Mouse (Mus musculus) intestine, postnatal 0 days (tissue): ENCODE results near the gene Eml3. TPM values are rescaled to one million over a fixed set of nuclear protein-coding genes. Genes with fewer than 3 reads are reported as not detected.
"Not testable (repeated sequence)": the region's sequence is repeated elsewhere in the genome, so short reads cannot be mapped to it uniquely, and the experiment has no call there.

Source experiments
- ATAC-seq: fragments of 200-750 bp; cut with Nextera tagmentation; 2 replicates; pipeline ENCODE4 v1.8.0; 2017; ENCODE audit warnings: mild to moderate bottlenecking, moderate TSS enrichment, moderate library complexity
- H3K27ac ChIP-seq: fragments of 300-500 bp; sonication (generic); 2 replicates; pipeline ENCODE4 v1.5.1; 2014; ENCODE audit warnings: mild to moderate bottlenecking, low read depth, low read length, moderate library complexity
- H3K27me3 ChIP-seq: fragments of 300-500 bp; sonication (generic); replicated peaks from 2 replicates; pipeline ENCODE4 v1.6.1; 2014; ENCODE audit warnings: low read length, mixed read lengths; ENCODE audit not compliant: control insufficient read depth, insufficient read depth
- H3K36me3 ChIP-seq: fragments of 300-500 bp; sonication (generic); 2 replicates; pipeline ENCODE4 v1.6.1; 2014; ENCODE audit warnings: mild to moderate bottlenecking, moderate library complexity; ENCODE audit not compliant: control insufficient read depth, insufficient read depth
- H3K4me1 ChIP-seq: fragments of 300-500 bp; sonication (generic); replicated peaks from 2 replicates; pipeline ENCODE4 v1.6.1; 2014; ENCODE audit warnings: antibody characterized with exemption, low read length, mixed read lengths; ENCODE audit not compliant: control insufficient read depth, insufficient read depth
- H3K4me2 ChIP-seq: fragments of 300-500 bp; sonication (generic); replicated peaks from 2 replicates; pipeline ENCODE4 v1.6.1; 2014; ENCODE audit warnings: low read depth, mild to moderate bottlenecking, moderate library complexity
- H3K4me3 ChIP-seq: fragments of 300-500 bp; sonication (generic); 2 replicates; pipeline ENCODE4 v1.5.1; 2014; ENCODE audit warnings: low read depth, low read length
- H3K9ac ChIP-seq: fragments of 300-500 bp; sonication (generic); 2 replicates; pipeline ENCODE4 v1.6.1; 2014; ENCODE audit warnings: mild to moderate bottlenecking, low read depth, low read length
- H3K9me3 ChIP-seq: fragments of 300-500 bp; sonication (generic); 2 replicates; pipeline ENCODE4 v1.6.1; 2016; ENCODE audit warnings: mixed run types; ENCODE audit not compliant: control insufficient read depth
- CTCF ChIP-seq: sonication (generic); IDR thresholded peaks from 2 replicates; pipeline ENCODE4 v1.5.1; 2016; ENCODE audit warnings: low read depth, mild to moderate bottlenecking, control low read depth, antibody characterized with exemption, moderate library complexity
- WGBS: fragments of 180-500 bp; shearing (Covaris S2); extraction: QIAGEN DNeasy Blood & Tissue Kit; methylation state at CpG from one replicate; pipeline ENCODE4 v1.1.7; 2014; 5-methylcytosine and 5-hydroxymethylcytosine counted together
- polyA plus RNA-seq: library from polyadenylated mRNA; unstranded; fragments of >200 nt; fragmentation: Nextera tagmentation; extraction: Ambion mirVana; gene quantifications from 2 replicates; pipeline ENCODE4 v1.2.1, GENCODE M21; 2015

Eml3 gene
- polyA plus RNA-seq, 1 experiment from 2014 or later, result 12.0 TPM

DNA sequence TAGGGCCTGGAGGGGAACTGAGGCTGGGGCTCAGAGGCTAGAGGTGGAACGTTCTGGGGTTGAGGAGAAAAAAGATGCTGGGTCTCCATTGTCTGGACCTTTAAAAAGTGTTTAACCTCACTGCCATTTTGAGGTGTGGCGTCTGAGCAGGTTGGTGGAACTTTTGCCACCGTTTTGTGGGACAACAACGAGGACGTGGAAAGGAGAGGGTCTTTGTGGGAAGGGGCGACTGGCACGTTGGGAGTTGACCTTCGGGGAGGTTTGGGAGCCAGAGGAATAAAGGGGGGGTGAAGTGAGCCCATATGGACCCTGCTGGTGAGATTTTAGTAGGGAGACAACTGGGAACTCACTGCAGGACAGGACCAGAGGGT is 38.0 kb downstream of the Eml3 start:
- H3K27ac ChIP-seq, result peak overlapping the region; percentile 10
- TF ChIP-seq CTCF, result no peak
- H3K9ac ChIP-seq, result peak overlapping the region; percentile 80
- no peak for ATAC-seq
- H3K36me3 ChIP-seq, result peaks cover 59% of the 10 kb centered on the region
- H3K9me3 ChIP-seq, result no peaks in the 10 kb centered on the region
- H3K4me3 ChIP-seq, result peak overlapping the region; percentile 73
- 0% methylated on average over 8 of the region's 8 CpGs for WGBS
- H3K4me2 ChIP-seq, result peak overlapping the region; percentile 81
- 0 out of 2 replicates have a peak, but pooled peaks cover 5% of the 10 kb centered on the region for H3K4me1 ChIP-seq
- no peaks in the 10 kb centered on the region for H3K27me3 ChIP-seq

DNA sequence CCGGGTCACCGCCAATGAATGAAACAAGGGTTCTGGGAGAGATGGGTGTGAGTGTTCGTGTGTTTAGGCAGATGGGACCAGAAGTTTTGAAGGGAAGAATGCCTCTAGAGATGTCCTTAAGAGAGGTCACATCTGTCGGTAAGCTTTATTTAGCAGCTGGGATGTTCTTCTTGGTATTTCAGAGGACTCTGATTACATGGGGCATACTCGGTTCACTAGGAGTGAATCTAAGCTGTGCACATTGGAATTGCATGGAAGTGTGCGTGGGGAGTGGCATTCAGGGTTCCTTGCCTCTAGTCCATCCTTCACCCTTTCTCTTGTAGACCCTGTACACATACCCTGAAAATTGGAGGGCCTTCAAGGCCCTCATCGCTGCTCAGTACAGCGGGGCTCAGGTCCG is 38.5 kb downstream of the Eml3 start:
- Histone ChIP-seq H3K4me2 (peak overlapping the region; percentile 81), H3K27ac (0 out of 2 replicates have a peak overlapping the region, but pooled peaks have one; percentile 6), H3K4me3 (peak overlapping the region; percentile 73), H3K36me3 (peaks cover 59% of the 10 kb centered on the region), H3K9me3 (no peaks in the 10 kb centered on the region), H3K4me1 (0 out of 2 replicates have a peak, but pooled peaks cover 5% of the 10 kb centered on the region), H3K27me3 (no peaks in the 10 kb centered on the region), H3K9ac (peak overlapping the region; percentile 80)
- TF ChIP-seq CTCF, result no peak
- WGBS, result 0% methylated on average over 9 of the region's 9 CpGs
- ATAC-seq, result no peak

DNA sequence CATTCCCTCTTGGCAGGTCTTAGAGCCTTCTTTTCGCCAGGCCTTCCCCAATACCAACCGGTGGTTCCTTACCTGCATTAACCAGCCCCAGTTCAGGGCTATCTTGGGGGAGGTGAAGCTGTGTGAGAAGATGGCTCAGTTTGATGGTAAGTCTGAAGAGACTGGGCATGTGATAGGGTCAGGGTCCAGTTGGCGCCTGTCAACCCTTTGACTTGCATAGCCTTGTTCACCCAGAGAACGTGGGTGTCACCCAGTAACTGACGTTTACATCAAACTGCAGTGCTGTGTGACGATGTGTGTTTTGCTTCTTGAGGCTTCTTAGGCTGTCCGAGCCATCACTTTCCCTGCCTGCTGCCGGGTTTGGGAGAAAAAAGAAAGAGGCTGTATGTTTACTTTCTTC is 43.1 kb downstream of the Eml3 start:
- H3K9ac ChIP-seq, H3K4me3 ChIP-seq, H3K4me1 ChIP-seq, H3K4me2 ChIP-seq, H3K27ac ChIP-seq, H3K27me3 ChIP-seq, ATAC-seq, H3K9me3 ChIP-seq: not testable (repeated sequence)
- WGBS, result 73% methylated on average over 8 of the region's 8 CpGs
- peaks cover 76% of the 10 kb centered on the region for H3K36me3 ChIP-seq

DNA sequence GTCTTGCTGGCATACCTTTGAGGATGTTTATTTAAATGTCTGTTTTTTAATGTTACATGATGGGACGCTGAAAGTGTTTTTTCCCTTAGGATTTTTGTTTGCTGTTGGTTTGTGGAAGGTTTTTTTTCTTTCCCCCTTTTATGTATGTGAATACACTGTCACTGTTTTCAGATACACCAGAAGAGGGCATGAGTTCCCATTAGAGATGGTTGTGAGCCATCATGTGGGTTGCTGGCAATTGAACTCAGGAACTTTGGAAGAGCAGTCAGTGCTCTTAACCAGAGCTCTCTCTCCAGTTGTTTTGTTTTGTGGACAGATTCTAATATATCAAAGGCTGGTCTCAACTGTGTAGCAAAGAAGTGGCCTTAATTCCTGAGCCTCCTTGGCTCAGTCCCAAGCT is 45.3 kb downstream of the Eml3 start:
- Histone ChIP-seq H3K4me3 (no peak overlapping the region), H3K27ac (no peak overlapping the region), H3K4me1 (no peaks in the 10 kb centered on the region), H3K9me3 (no peaks in the 10 kb centered on the region), H3K27me3 (no peaks in the 10 kb centered on the region), H3K36me3 (peaks cover 89% of the 10 kb centered on the region), H3K9ac (no peak overlapping the region), H3K4me2 (no peak overlapping the region)
- WGBS, result 85% methylated on average over 1 of the region's 1 CpGs
- TF ChIP-seq CTCF, result peak; percentile 31; the same call in 1 of the 2 replicates
- no peak for ATAC-seq

DNA sequence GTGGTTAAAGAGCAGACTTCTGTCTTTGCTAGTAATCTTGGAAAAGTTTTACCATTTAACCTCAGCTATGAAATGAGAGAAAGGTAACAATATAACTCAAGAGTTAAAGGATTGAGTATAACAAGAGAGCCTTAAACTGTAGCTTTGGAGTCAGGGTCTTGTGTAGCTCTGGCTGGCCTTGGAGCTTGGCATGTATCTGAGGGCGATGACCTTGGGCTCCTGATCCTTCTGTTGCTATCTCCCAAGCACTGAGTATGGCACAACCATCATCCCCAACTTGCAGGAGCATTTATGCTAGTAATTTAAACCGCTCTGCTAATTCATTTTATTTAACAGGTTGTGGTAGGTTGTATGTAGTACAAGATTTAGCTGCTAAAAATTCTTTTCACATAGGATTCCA is 46.1 kb downstream of the Eml3 start:
- H3K4me3 ChIP-seq, result no peak overlapping the region
- no peaks in the 10 kb centered on the region for H3K4me1 ChIP-seq
- no peak overlapping the region for H3K4me2 ChIP-seq
- no peak overlapping the region for H3K9ac ChIP-seq
- H3K27ac ChIP-seq, result no peak overlapping the region
- no peaks in the 10 kb centered on the region for H3K27me3 ChIP-seq
- WGBS, result 93% methylated on average over 2 of the region's 2 CpGs
- no peaks in the 10 kb centered on the region for H3K9me3 ChIP-seq
- H3K36me3 ChIP-seq, result peaks cover 81% of the 10 kb centered on the region
- ATAC-seq, result no peak
- no peak for TF ChIP-seq CTCF

DNA sequence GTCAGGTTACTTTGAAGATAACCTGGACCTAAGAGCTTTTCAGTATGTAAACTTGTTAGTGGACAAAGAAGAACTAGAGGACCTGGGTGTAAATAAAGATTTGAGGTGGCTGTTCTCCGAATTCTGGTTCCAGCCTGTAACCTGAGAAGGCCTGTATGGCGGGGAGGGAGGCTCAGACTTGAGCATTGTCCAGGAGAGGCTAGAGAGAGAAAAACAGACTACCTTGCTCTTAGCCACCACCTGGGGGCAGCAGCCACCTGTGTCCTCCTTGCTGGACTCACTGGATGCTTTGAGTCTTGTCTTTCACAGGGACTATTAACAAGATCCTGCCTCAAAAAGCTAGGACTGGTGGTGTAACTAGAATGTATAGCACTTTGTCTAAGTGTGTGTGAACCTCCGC is 47.2 kb downstream of the Eml3 start:
- no peaks in the 10 kb centered on the region for H3K27me3 ChIP-seq
- peak; percentile 93 for TF ChIP-seq CTCF
- peak; percentile 66; the same call in 1 of the 2 replicates for ATAC-seq
- H3K4me3 ChIP-seq, result no peak overlapping the region
- no peak overlapping the region for H3K4me2 ChIP-seq
- no peaks in the 10 kb centered on the region for H3K9me3 ChIP-seq
- H3K9ac ChIP-seq, result no peak overlapping the region
- peaks cover 71% of the 10 kb centered on the region for H3K36me3 ChIP-seq
- 39% methylated on average over 3 of the region's 3 CpGs for WGBS
- no peak overlapping the region for H3K27ac ChIP-seq
- no peaks in the 10 kb centered on the region for H3K4me1 ChIP-seq

DNA sequence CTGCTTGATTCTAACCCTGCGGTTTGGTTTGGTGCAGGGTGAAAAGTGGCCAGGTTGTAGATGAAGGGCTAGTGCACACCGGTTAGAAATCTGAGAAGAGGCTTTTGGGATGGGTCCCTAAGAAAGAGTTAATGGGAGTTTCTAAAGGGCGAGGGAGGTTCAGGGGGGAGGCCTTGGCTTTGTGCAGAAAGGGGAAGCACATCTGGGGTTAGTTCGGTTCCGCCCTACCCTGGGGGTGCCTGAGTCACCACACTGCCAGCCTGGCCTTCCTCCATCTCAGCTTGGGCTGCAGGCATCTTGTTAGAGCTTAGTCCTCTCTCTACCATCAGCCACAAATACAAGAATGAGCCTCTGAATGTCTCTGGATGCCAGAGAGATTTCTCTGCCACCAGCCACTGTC is 51.4 kb downstream of the Eml3 start:
- H3K4me2 ChIP-seq, result no peak overlapping the region
- ATAC-seq, result no peak
- H3K27ac ChIP-seq, result no peak overlapping the region
- 59% methylated on average over 5 of the region's 5 CpGs for WGBS
- no peak overlapping the region for H3K4me3 ChIP-seq
- H3K4me1 ChIP-seq, result peaks cover 27% of the 10 kb centered on the region
- H3K9ac ChIP-seq, result no peak overlapping the region
- H3K27me3 ChIP-seq, result no peaks in the 10 kb centered on the region
- no peak for TF ChIP-seq CTCF
- H3K9me3 ChIP-seq, result no peaks in the 10 kb centered on the region
- H3K36me3 ChIP-seq, result peaks cover 31% of the 10 kb centered on the region
